Mouse (Mus musculus) megakaryocyte, adult 5-6 weeks (primary cell): Measurements from ENCODE around the gene Apol7a. TPM values are rescaled to one million over a fixed set of nuclear protein-coding genes. Genes with fewer than 3 reads are reported as not detected.

Experiments
- ATAC-seq: 2 replicates; pipeline ENCODE4 v1.8.0; 2016; ENCODE audit warnings: mild to moderate bottlenecking, inconsistent platforms; ENCODE audit not compliant: poor library complexity, severe bottlenecking
- total RNA-seq, 2 experiments: library from RNA; stranded (forward) in 1 of 2; stranded (reverse) in 1 of 2; fragments of 153-499, 151-499 nt in 1 of 2; fragments of 221-1000, 200-1000 nt in 1 of 2; gene quantifications; 2 replicates each; pipeline versions ENCODE4 v1.2.3 to v1.2.4; 2015 to 2017

The Apol7a gene
- total RNA-seq, 2 experiments from 2014 or later: not detected

GRCm38 (mm10) chr15:77352863-77353262 is 46.0 kb downstream of the Apol7a start:
- ATAC-seq: no peak

- no peak for ATAC-seq
Measured at GRCm38 (mm10) chr15:77350117-77350516, 48.8 kb downstream of the Apol7a start.

- no peak for ATAC-seq
Measured at GRCm38 (mm10) chr15:77348146-77348545, 50.8 kb downstream of the Apol7a start.

GRCm38 (mm10) chr15:77344127-77345125 is 54.5 kb downstream of the Apol7a start:
- no peak for ATAC-seq

GRCm38 (mm10) chr15:77343527-77344091 is 55.3 kb downstream of the Apol7a start:
- 0 out of 2 replicates have a peak, but pooled peaks have one; percentile 21 for ATAC-seq

- ATAC-seq: no peak
Measured at GRCm38 (mm10) chr15:77342962-77343526, 55.9 kb downstream of the Apol7a start.

GRCm38 (mm10) chr15:77342005-77342404 is 56.9 kb downstream of the Apol7a start:
- ATAC-seq: no peak

GRCm38 (mm10) chr15:77340581-77340980 is 58.3 kb downstream of the Apol7a start:
- ATAC-seq: no peak

GRCm38 (mm10) chr15:77338924-77339429 is 59.9 kb downstream of the Apol7a start:
- no peak for ATAC-seq

GRCm38 (mm10) chr15:77338451-77338850 is 60.5 kb downstream of the Apol7a start:
- ATAC-seq: no peak

Other genes with a start within 250 kb of the Apol7a start
- 0.13 TPM in 1 of 2 replicates, not detected in the other for gene Rbfox2, start 92.1 kb downstream of the Apol7a start, total RNA-seq (2015)
- gene Rbfox2, start 92.1 kb downstream of the Apol7a start, total RNA-seq (2017): 0.12 and 0.51 TPM in 2 replicates
- gene Apol9a, start 12.0 kb upstream of the Apol7a start, total RNA-seq (2015): not detected in 2 replicates
- gene Apol9a, start 12.0 kb upstream of the Apol7a start, total RNA-seq (2017): 0.04 TPM in 1 of 2 replicates, not detected in the other
- 0.54 TPM in 1 of 2 replicates, not detected in the other for gene Apol7b, start 48.4 kb upstream of the Apol7a start, total RNA-seq (2015)
- gene Apol7b, start 48.4 kb upstream of the Apol7a start, total RNA-seq (2017): 4.8 TPM in 1 of 2 replicates, not detected in the other
- gene Apol10a, start 77.9 kb upstream of the Apol7a start, total RNA-seq (2015): 0.07 TPM in 1 of 2 replicates, not detected in the other
- gene Apol10a, start 77.9 kb upstream of the Apol7a start, total RNA-seq (2017): not detected in 2 replicates
- not detected in 2 replicates for gene Apol11a, start 109.2 kb upstream of the Apol7a start, total RNA-seq (2015)
- 0.33 and 0.89 TPM in 2 replicates for gene Apol11a, start 109.2 kb upstream of the Apol7a start, total RNA-seq (2017)
- 0.14 and 0.40 TPM in 2 replicates for gene Apol7c, start 134.2 kb upstream of the Apol7a start, total RNA-seq (2015)
- gene Apol7c, start 134.2 kb upstream of the Apol7a start, total RNA-seq (2017): 0.04 and 0.53 TPM in 2 replicates
- not detected in 2 replicates for gene 1700025B11Rik, start 162.8 kb upstream of the Apol7a start, total RNA-seq (2015)
- not detected in 2 replicates for gene 1700025B11Rik, start 162.8 kb upstream of the Apol7a start, total RNA-seq (2017)
- gene Apol10b, start 197.0 kb upstream of the Apol7a start, total RNA-seq (2015): 0.07 TPM in 1 of 2 replicates, not detected in the other
- not detected in 2 replicates for gene Apol10b, start 197.0 kb upstream of the Apol7a start, total RNA-seq (2017)
- not detected in 2 replicates for gene Gm36245, start 200.1 kb upstream of the Apol7a start, total RNA-seq (2015)
- not detected in 2 replicates for gene Gm36245, start 200.1 kb upstream of the Apol7a start, total RNA-seq (2017)
- not detected in 2 replicates for gene Apol11b, start 244.2 kb upstream of the Apol7a start, total RNA-seq (2015)
- gene Apol11b, start 244.2 kb upstream of the Apol7a start, total RNA-seq (2017): 0.08 TPM in 1 of 2 replicates, not detected in the other